Comparison of ENCODE assay signal across 22 mouse cellular contexts in the genomic region with DNA sequence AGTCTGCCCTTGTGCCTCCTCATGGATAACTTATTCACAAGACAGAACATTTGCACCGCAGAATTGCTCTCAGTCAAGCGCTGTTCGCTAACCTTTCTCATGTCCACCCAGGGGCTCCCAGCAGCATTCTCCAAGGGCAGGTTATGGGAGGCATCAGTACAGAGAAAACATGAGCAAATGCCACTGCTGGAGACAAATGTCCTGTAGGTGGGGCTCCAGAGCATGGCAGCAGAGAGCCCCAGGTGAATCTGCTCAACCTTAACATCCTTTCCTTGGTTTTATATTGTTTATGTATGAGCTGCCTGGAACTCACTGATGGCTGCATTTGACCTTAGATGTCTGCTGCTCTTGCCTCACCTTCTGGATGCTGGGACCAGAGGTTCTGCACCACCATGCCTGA. TPM values are rescaled to one million over a fixed set of nuclear protein-coding genes. Genes with fewer than 3 reads are reported as not detected.
A peak's percentile ranks its signal among the peaks of the same experiment; 100 is the strongest.
DNase-seq lines count a peak whose midpoint lies in the region; ATAC-seq and TF ChIP-seq lines count a peak whose summit lies in the region.
"Had no signal": no experiment of that assay in that cellular context is flagged by ENCODE, and none has a peak within 500 bp of the region (broad histone marks: within the 10 kb centered on the region; RNA-seq: fewer than 3 reads in every experiment).

No protein-coding gene starts in this region.

- peaks cover 21% of the 10 kb centered on the region for H3K4me1 ChIP-seq in heart, postnatal 0 days (ENCODE audit: control insufficient read depth, insufficient read depth)
- H3K4me1 ChIP-seq in liver, embryonic 14.5 days (replicated peaks; ENCODE audit: control insufficient read depth in 2 of 2, insufficient read depth in 2 of 2, low read length in 1 of 2): no peaks in the 10 kb centered on the region
- H3K4me1 ChIP-seq in liver, embryonic 11.5 days (replicated peaks; ENCODE audit: control insufficient read depth, insufficient read depth, low read length): 0 out of 2 replicates have a peak, but pooled peaks cover 6% of the 10 kb centered on the region
- peaks cover 56% of the 10 kb centered on the region for H3K4me1 ChIP-seq in E14TG2a.4 (replicated peaks; ENCODE audit: low read depth, low read length)
- H3K4me1 ChIP-seq in forebrain, postnatal 0 days (ENCODE audit: insufficient read depth): 0 out of 2 replicates have a peak, but pooled peaks cover 3% of the 10 kb centered on the region

- TF ChIP-seq EP300 in heart, postnatal 0 days (IDR thresholded peaks at IDR 0.05; ENCODE audit: low read depth): no peak
- TF ChIP-seq EP300 in liver, embryonic 14.5 days (IDR thresholded peaks at IDR 0.05; ENCODE audit: low read depth): no peak

- peak; percentile 40 for TF ChIP-seq CTCF in heart, postnatal 0 days (IDR thresholded peaks at IDR 0.05; ENCODE audit: low read depth)
- TF ChIP-seq CTCF in liver, embryonic 14.5 days (IDR thresholded peaks at IDR 0.05; ENCODE audit: low read depth): peak; percentile 44
- peak; percentile 26; the same call in 1 of the 2 replicates for TF ChIP-seq CTCF in E14TG2a.4 (conservative IDR thresholded peaks at IDR 0.05; ENCODE audit: low read length)
- TF ChIP-seq CTCF in forebrain, postnatal 0 days (IDR thresholded peaks at IDR 0.05; ENCODE audit: low read depth): no peak

- 95% methylated on average over 3 of the region's 3 CpGs for WGBS in heart, postnatal 0 days
- 89% methylated on average over 3 of the region's 3 CpGs for WGBS in liver, embryonic 14.5 days (ENCODE audit: insufficient replicate concordance)
- WGBS in liver, embryonic 11.5 days: 93% methylated on average over 3 of the region's 3 CpGs
- WGBS in forebrain, postnatal 0 days: 98% methylated on average over 3 of the region's 3 CpGs

- no peak overlapping the region; the same call in 1 of the 2 replicates for H3K27ac ChIP-seq in heart, postnatal 0 days (ENCODE audit: low read depth)
- H3K27ac ChIP-seq in liver, embryonic 14.5 days: no peak overlapping the region
- no peak overlapping the region for H3K27ac ChIP-seq in liver, embryonic 11.5 days (ENCODE audit: low read depth, low read length)
- H3K27ac ChIP-seq in forebrain, postnatal 0 days (ENCODE audit: low read depth, low read length): no peak overlapping the region
- H3K27ac ChIP-seq: embryonic facial prominence, embryonic 13.5 days; hindbrain, embryonic 14.5 days; limb, embryonic 10.5 days; macrophage; midbrain, embryonic 13.5 days had no signal

- H3K4me2 ChIP-seq in heart, postnatal 0 days (ENCODE audit: low read depth, low read length): no peak overlapping the region
- no peak overlapping the region for H3K4me2 ChIP-seq in liver, embryonic 14.5 days (ENCODE audit: low read depth)
- no peak overlapping the region for H3K4me2 ChIP-seq in liver, embryonic 11.5 days
- H3K4me2 ChIP-seq in forebrain, postnatal 0 days (ENCODE audit: low read depth): no peak overlapping the region
- H3K4me2 ChIP-seq: embryonic facial prominence, embryonic 13.5 days; hindbrain, embryonic 14.5 days; midbrain, embryonic 13.5 days had no signal

- H3K27me3 ChIP-seq in heart, postnatal 0 days (ENCODE audit: control insufficient read depth, insufficient read depth, low read length): no peaks in the 10 kb centered on the region
- H3K27me3 ChIP-seq in liver, embryonic 14.5 days (ENCODE audit: control insufficient read depth, insufficient read depth, low read length): 0 out of 2 replicates have a peak, but pooled peaks cover 3% of the 10 kb centered on the region
- peaks cover 3% of the 10 kb centered on the region for H3K27me3 ChIP-seq in liver, embryonic 11.5 days (replicated peaks; ENCODE audit: control insufficient read depth, insufficient read depth, low read length)
- no peaks in the 10 kb centered on the region; the same call in 1 of the 2 replicates for H3K27me3 ChIP-seq in E14TG2a.4 (ENCODE audit: insufficient read depth, low read length)
- H3K27me3 ChIP-seq in forebrain, postnatal 0 days (ENCODE audit: insufficient read depth, low read length): no peaks in the 10 kb centered on the region

- no peak for ATAC-seq in heart, postnatal 0 days (ENCODE audit: insufficient read depth, low read depth)
- ATAC-seq in liver, embryonic 14.5 days (ENCODE audit: insufficient read depth): no peak
- ATAC-seq in liver, embryonic 11.5 days (replicated peaks; ENCODE audit: low FRiP score): no peak
- no peak for ATAC-seq in forebrain, postnatal 0 days
- ATAC-seq: midbrain, embryonic 13.5 days had no signal

- no peak overlapping the region for H3K4me3 ChIP-seq in heart, postnatal 0 days (ENCODE audit: low read depth, low read length)
- H3K4me3 ChIP-seq in liver, embryonic 14.5 days (ENCODE audit: insufficient read depth in 1 of 2, low read depth in 2 of 2, low read length in 2 of 2): no peak overlapping the region
- H3K4me3 ChIP-seq in liver, embryonic 11.5 days (ENCODE audit: low read depth, low read length): no peak overlapping the region
- no peak overlapping the region for H3K4me3 ChIP-seq in E14TG2a.4 (replicated peaks; ENCODE audit: low read length)
- H3K4me3 ChIP-seq in forebrain, postnatal 0 days (ENCODE audit: low read depth, low read length): no peak overlapping the region
- H3K4me3 ChIP-seq: embryonic facial prominence, embryonic 13.5 days; limb, embryonic 10.5 days; midbrain, embryonic 13.5 days had no signal

- no peaks in the 10 kb centered on the region for H3K9me3 ChIP-seq in heart, postnatal 0 days (replicated peaks; ENCODE audit: control insufficient read depth, low read length)
- no peaks in the 10 kb centered on the region for H3K9me3 ChIP-seq in liver, embryonic 14.5 days (ENCODE audit: control insufficient read depth, low read length)
- no peaks in the 10 kb centered on the region for H3K9me3 ChIP-seq in liver, embryonic 11.5 days (ENCODE audit: control insufficient read depth, low read length)
- peaks cover 3% of the 10 kb centered on the region; the same call in 1 of the 2 replicates for H3K9me3 ChIP-seq in E14TG2a.4 (ENCODE audit: low read length)
- H3K9me3 ChIP-seq in forebrain, postnatal 0 days (ENCODE audit: low read length): no peaks in the 10 kb centered on the region
- H3K9me3 ChIP-seq: embryonic facial prominence, embryonic 13.5 days; limb, embryonic 10.5 days; midbrain, embryonic 13.5 days had no signal

- no peak overlapping the region for H3K9ac ChIP-seq in heart, postnatal 0 days (replicated peaks; ENCODE audit: low read depth, low read length)
- H3K9ac ChIP-seq in liver, embryonic 14.5 days (replicated peaks): no peak overlapping the region
- no peak overlapping the region for H3K9ac ChIP-seq in liver, embryonic 11.5 days (ENCODE audit: low read depth, low read length)
- no peak overlapping the region for H3K9ac ChIP-seq in forebrain, postnatal 0 days
- H3K9ac ChIP-seq: embryonic facial prominence, embryonic 13.5 days; hindbrain, embryonic 14.5 days; midbrain, embryonic 13.5 days had no signal

- H3K36me3 ChIP-seq in heart, postnatal 0 days (replicated peaks; ENCODE audit: control insufficient read depth, insufficient read depth, low read length): peaks cover 65% of the 10 kb centered on the region
- H3K36me3 ChIP-seq in liver, embryonic 14.5 days (replicated peaks; ENCODE audit: control insufficient read depth, insufficient read depth, low read depth): no peaks in the 10 kb centered on the region
- H3K36me3 ChIP-seq in liver, embryonic 11.5 days (ENCODE audit: control insufficient read depth, insufficient read depth, low read length): peaks cover 14% of the 10 kb centered on the region
- H3K36me3 ChIP-seq in E14TG2a.4 (ENCODE audit: insufficient read depth, low read length): peaks cover 59% of the 10 kb centered on the region
- H3K36me3 ChIP-seq in forebrain, postnatal 0 days (ENCODE audit: insufficient read depth): peaks cover 50% of the 10 kb centered on the region

- no peak for DNase-seq in heart, postnatal 0 days (ENCODE audit: low spot score)
- DNase-seq in heart, adult 8-10 months (ENCODE audit: low spot score): no peak
- DNase-seq in liver, embryonic 14.5 days (ENCODE audit: low read depth in 3 of 3, low spot score in 3 of 3): no peak
- no peak for DNase-seq in liver, embryonic 11.5 days (ENCODE audit: low spot score)
- peak; percentile 6 for DNase-seq in induced T-regulatory cell, adult 2 months (ENCODE audit: low read depth)
- DNase-seq in forebrain, postnatal 0 days: no peak
- no peak for DNase-seq in cerebellum, adult 9-11 months
- DNase-seq: adrenal gland, adult 8-10 months; B cell, adult 2 months; cerebellum, adult 11-12 months; heart, adult 18-20 months; heart, postnatal 10 days; kidney, adult 18-20 months had no signal

RNA-seq across cellular contexts. Expression of a gene that starts 34.5 kb away (rescaled TPM):
- 182 and 283 TPM in 2 replicates for total RNA-seq in heart, postnatal 0 days (2014; rRNA removed; ENCODE audit: low replicate concordance)
- polyA plus RNA-seq in heart, postnatal 0 days (2015; fragmentation: Nextera tagmentation; extraction: Ambion mirVana): 324 and 415 TPM in 2 replicates
- total RNA-seq in heart, adult 8-10 months (2022): 1 to 10 TPM; 2.7 to 7.8 (median 4.7) TPM
- polyA plus RNA-seq in liver, embryonic 14.5 days (2012; rRNA removed): not detected in 2 replicates
- polyA plus RNA-seq in liver, embryonic 14.5 days (2014; fragmentation: Nextera tagmentation; extraction: Ambion mirVana): not detected in 2 replicates
- polyA plus RNA-seq in liver, embryonic 11.5 days (2014; fragmentation: Nextera tagmentation; extraction: Ambion mirVana): 0.05 TPM in 1 of 2 replicates, not detected in the other
- total RNA-seq in forebrain, postnatal 0 days (2014; rRNA removed): not detected in 2 replicates
- not detected in 2 replicates for polyA plus RNA-seq in forebrain, postnatal 0 days (2015; fragmentation: Nextera tagmentation; extraction: Ambion mirVana)
- total RNA-seq: adrenal gland, adult 8-10 months; gastrocnemius, adult 8-10 months; neutrophil, adult 5-6 weeks had no signal
- polyA plus RNA-seq: liver, embryonic 16.5 days; macrophage; midbrain, embryonic 13.5 days had no signal

Comparison
In these comparisons a context has a peak if more than half of its experiments do, and no peak if none do; other contexts are left out.
1. RNA of a gene that starts 34.5 kb away (polyA plus RNA-seq): 324 to 415 TPM in heart, postnatal 0 days; 0.05 TPM in liver, embryonic 11.5 days, not detected in liver, embryonic 14.5 days and not detected in forebrain, postnatal 0 days; every median in the first group is over 100 times any median in the second.